Mouse (Mus musculus) lung, embryonic 15.5 days (tissue): ENCODE data around the gene Gm11938. TPM values are rescaled to one million over a fixed set of nuclear protein-coding genes. Genes with fewer than 3 reads are reported as not detected.

ENCODE experiments used
- ATAC-seq: fragments of 200-750 bp; cut with Nextera tagmentation; 2 replicates; pipeline ENCODE4 v1.8.0; 2017; ENCODE audit warnings: moderate number of reproducible peaks, borderline replicate concordance; ENCODE audit not compliant: low FRiP score, low TSS enrichment; ENCODE audit errors: extremely low read depth
- H3K27ac ChIP-seq: fragments of 300-500 bp; sonication (generic); 2 replicates; pipeline ENCODE4 v1.5.1; 2015; ENCODE audit warnings: moderate library complexity, mild to moderate bottlenecking, inconsistent platforms
- H3K27me3 ChIP-seq: fragments of 300-500 bp; sonication (generic); 2 replicates; pipeline ENCODE4 v1.6.1; 2015; ENCODE audit warnings: inconsistent platforms
- H3K36me3 ChIP-seq: fragments of 300-500 bp; sonication (generic); 2 replicates; pipeline ENCODE4 v1.6.1; 2015; ENCODE audit warnings: inconsistent platforms
- H3K4me1 ChIP-seq: fragments of 300-500 bp; sonication (generic); 2 replicates; pipeline ENCODE4 v1.6.1; 2015; ENCODE audit warnings: inconsistent platforms
- H3K4me2 ChIP-seq: fragments of 300-500 bp; sonication (generic); 2 replicates; pipeline ENCODE4 v1.6.1; 2015; ENCODE audit warnings: inconsistent platforms, mild to moderate bottlenecking, moderate library complexity
- H3K4me3 ChIP-seq: fragments of 300-500 bp; sonication (generic); 2 replicates; pipeline ENCODE4 v1.5.1; 2015; ENCODE audit warnings: mild to moderate bottlenecking, inconsistent platforms
- H3K9ac ChIP-seq: fragments of 300-500 bp; sonication (generic); 2 replicates; pipeline ENCODE4 v1.6.1; 2015; ENCODE audit warnings: inconsistent platforms
- H3K9me3 ChIP-seq: fragments of 300-500 bp; sonication (generic); 2 replicates; pipeline ENCODE4 v1.6.1; 2016; ENCODE audit warnings: inconsistent platforms
- WGBS: fragments of 180-500 bp; shearing (Covaris S2); methylation state at CpG from one replicate; pipeline ENCODE4 v1.1.7; 2015; 5-methylcytosine and 5-hydroxymethylcytosine counted together
- polyA plus RNA-seq: library from polyadenylated mRNA; unstranded; fragments of >200 nt; fragmentation: Nextera tagmentation; extraction: Ambion mirVana; gene quantifications from 2 replicates; pipeline ENCODE4 v1.2.1, GENCODE M21; 2015

The Gm11938 gene
- polyA plus RNA-seq, 1 experiment from 2014 or later, result not detected

DNA sequence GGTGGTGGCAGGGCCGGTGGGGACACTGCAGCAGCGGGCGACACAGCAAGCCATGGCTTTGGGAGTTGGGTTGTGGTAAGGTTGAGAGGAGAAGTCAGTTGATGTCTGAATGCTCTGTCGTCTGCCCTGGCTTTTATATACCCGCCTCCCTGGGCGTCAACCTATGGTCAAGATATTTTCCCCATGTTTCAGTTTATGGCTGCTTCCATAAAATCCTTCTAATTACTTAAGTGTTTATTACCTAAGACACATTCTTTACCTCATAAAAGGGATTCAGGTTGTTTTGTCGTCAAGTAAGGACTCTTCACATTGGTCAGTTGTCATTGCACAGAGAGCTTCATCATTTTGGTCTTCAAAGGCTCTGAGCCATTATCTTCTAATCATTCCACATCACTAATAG is 36.6 kb downstream of the Gm11938 start, which contains the start of gene Krtap3-1:
Gene Krtap3-1 (minus strand): TSS at position 101 of the 400 bp plus-strand sequence.
- Histone ChIP-seq H3K4me1 (no peaks in the 10 kb centered on the region), H3K27me3 (no peaks in the 10 kb centered on the region), H3K9ac (no peak within 1 kb of the TSS), H3K4me3 (no peak within 1 kb of the TSS), H3K27ac (no peak within 1 kb of the TSS), H3K9me3 (no peaks in the 10 kb centered on the region), H3K36me3 (no peaks in the 10 kb centered on the region), H3K4me2 (no peak within 1 kb of the TSS)
- 88% methylated on average over 7 of the region's 7 CpGs for WGBS
- no peak for ATAC-seq

DNA sequence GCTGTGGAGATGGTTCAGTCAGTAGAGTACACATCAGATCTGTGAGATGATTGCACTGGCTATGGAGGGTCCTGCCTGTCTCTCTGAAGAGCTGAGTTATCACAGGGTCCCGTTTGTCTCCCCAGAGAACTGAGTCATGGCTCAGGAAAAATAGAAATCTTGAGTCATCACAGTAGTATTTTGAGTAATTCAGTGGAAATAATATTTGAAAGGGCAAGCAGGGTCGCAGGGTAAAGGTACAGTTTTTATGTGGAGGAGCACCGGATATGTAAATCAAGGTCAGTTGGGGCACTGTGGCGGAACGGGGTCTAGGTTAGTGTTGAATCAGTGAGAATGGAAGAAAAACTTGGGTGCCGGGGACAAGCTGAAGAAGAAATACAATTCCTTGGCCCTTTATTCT is 40.5 kb downstream of the Gm11938 start:
- Histone ChIP-seq H3K27me3 (no peaks in the 10 kb centered on the region), H3K9me3 (no peaks in the 10 kb centered on the region), H3K36me3 (no peaks in the 10 kb centered on the region), H3K9ac (no peak overlapping the region), H3K4me3 (no peak overlapping the region), H3K4me1 (no peaks in the 10 kb centered on the region), H3K4me2 (no peak overlapping the region), H3K27ac (no peak overlapping the region)
- 83% methylated on average over 6 of the region's 6 CpGs for WGBS
- ATAC-seq, result no peak

DNA sequence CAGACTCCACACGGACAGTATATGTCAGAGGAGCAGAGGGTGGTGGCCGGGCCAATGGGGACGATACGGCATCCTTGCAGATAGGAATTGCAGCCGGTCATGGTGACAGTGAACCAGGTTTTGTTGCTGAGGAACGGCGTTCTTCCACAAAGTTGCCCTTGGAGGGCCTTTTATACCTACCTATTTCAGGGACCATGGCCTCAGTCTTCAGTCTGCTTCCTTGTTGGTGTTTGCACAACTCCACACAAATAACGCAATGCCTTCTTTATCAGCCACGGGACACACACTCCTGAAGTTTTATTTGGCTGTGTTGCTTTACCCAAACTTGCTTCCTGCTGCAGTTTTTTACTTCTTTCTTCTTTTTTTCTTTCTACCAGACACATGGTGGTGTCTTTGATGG is 43.7 kb downstream of the Gm11938 start, which contains the start of gene Gm11939:
Gene Gm11939 (minus strand): TSS at position 101 of the 400 bp plus-strand sequence.
- H3K9me3 ChIP-seq, result no peaks in the 10 kb centered on the region
- H3K27me3 ChIP-seq, result no peaks in the 10 kb centered on the region
- H3K4me1 ChIP-seq, result no peaks in the 10 kb centered on the region
- WGBS, result 79% methylated on average over 9 of the region's 9 CpGs
- H3K36me3 ChIP-seq, result no peaks in the 10 kb centered on the region
- H3K4me3 ChIP-seq, result no peak within 1 kb of the TSS
- ATAC-seq, result no peak
- H3K4me2 ChIP-seq, result no peak within 1 kb of the TSS
- no peak within 1 kb of the TSS for H3K9ac ChIP-seq
- H3K27ac ChIP-seq, result no peak within 1 kb of the TSS

DNA sequence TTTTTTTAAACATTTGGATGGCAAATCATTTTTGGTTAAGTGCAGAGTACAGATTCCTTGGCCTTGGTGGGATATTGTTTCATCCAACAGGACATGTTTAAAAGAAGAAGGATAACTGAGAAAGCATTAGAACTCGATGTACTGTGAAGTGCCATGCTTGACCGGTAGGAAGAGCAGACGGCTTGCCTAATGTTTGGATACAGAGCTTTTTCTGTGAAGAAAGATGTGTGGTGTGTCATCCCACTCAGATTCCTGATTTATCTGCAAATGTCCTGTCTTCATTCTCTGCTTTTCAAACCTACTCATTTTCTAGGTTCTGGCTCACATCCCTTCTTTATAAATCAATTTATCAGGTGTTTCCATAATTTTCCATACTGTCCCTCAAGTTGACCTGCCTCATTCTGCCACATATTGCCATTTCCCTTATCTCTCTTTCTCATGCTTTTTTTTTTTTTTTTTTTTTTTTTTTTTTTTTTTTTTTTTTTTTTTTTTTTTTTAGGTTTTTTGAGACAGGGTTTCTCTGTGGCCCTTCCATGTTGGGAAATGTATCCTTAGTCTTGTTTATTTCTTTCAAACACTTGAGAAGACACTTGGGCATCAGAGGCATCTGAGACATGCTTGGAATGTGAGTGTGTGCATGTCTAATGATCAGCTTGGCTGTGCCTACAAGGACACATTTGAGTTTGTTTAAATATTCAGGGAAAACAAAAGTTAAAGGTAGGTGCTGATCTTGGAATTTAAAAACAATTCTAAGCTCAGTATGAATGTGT is 44.9 kb downstream of the Gm11938 start:
- no peaks in the 10 kb centered on the region for H3K9me3 ChIP-seq
- H3K36me3 ChIP-seq, result no peaks in the 10 kb centered on the region
- no peaks in the 10 kb centered on the region for H3K27me3 ChIP-seq
- no peak for ATAC-seq
- no peak overlapping the region for H3K27ac ChIP-seq
- H3K9ac ChIP-seq, result no peak overlapping the region
- no peak overlapping the region for H3K4me3 ChIP-seq
- 49% methylated on average over 3 of the region's 3 CpGs for WGBS
- H3K4me1 ChIP-seq, result no peaks in the 10 kb centered on the region
- H3K4me2 ChIP-seq, result no peak overlapping the region

DNA sequence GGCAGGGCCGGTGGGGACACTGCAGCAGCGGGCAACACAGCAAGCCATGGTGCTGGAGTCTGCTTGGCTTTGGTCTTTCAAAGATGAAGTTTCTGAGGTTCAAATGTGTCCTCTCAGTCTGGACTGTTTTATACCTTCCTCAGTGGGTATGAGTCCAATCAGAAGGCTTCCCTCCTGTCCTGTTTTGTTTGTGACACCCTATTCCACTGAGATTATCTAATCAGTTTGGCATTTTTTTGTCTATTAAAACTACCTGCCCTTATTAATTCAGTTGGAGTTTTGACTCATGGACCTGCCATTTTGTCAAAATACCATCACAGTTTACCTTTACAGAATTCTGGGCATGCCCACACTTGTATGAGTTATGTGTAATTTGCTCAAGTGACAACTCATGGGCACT is 46.4 kb downstream of the Gm11938 start, which contains the start of gene Krtap3-2:
Gene Krtap3-2 (minus strand): TSS at position 101 of the 400 bp plus-strand sequence.
- Histone ChIP-seq H3K9ac (no peak within 1 kb of the TSS), H3K36me3 (no peaks in the 10 kb centered on the region), H3K27ac (no peak within 1 kb of the TSS), H3K4me2 (no peak within 1 kb of the TSS), H3K9me3 (no peaks in the 10 kb centered on the region), H3K4me3 (no peak within 1 kb of the TSS), H3K4me1 (no peaks in the 10 kb centered on the region), H3K27me3 (no peaks in the 10 kb centered on the region)
- WGBS, result 73% methylated on average over 2 of the region's 2 CpGs
- ATAC-seq, result no peak

DNA sequence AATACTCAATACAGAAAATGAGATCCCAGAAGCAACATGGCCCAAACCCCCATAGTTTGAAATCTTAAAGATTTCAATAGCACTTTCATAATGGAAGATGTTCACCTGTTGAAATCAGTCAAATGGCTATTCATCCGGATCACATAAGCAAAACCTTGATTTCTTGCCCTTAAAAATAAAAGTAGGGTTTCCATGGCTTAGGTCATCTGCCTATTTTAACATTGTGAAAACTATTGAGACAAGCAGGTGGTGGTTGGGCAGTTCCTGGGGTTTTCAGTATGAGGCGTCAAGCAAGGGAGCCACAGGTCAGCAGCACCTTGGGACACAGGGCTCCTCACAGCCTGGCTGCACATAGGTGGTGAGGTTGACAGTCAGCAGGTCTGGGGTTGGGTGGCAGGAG is 46.9 kb downstream of the Gm11938 start:
- Histone ChIP-seq H3K9me3 (no peaks in the 10 kb centered on the region), H3K9ac (no peak overlapping the region), H3K4me3 (no peak overlapping the region), H3K27ac (no peak overlapping the region), H3K4me1 (no peaks in the 10 kb centered on the region), H3K27me3 (no peaks in the 10 kb centered on the region), H3K36me3 (no peaks in the 10 kb centered on the region), H3K4me2 (no peak overlapping the region)
- 82% methylated on average over 2 of the region's 2 CpGs for WGBS
- no peak for ATAC-seq

Other genes with a start within 250 kb of the Gm11938 start
- 0.15 and 0.25 TPM in 2 replicates for gene Krt28, start 228.4 kb downstream of the Gm11938 start, polyA plus RNA-seq
- gene Krt10, start 213.9 kb downstream of the Gm11938 start, polyA plus RNA-seq, result 20.4 and 20.9 TPM in 2 replicates
- gene Krt12, start 181.0 kb downstream of the Gm11938 start, polyA plus RNA-seq, result 0.07 TPM in 1 of 2 replicates, not detected in the other
- gene Krt20, start 165.2 kb downstream of the Gm11938 start, polyA plus RNA-seq, result 0.29 and 0.39 TPM in 2 replicates
- gene Krt23, start 110.2 kb downstream of the Gm11938 start, polyA plus RNA-seq, result 3.9 and 5.1 TPM in 2 replicates
- gene Krt39, start 82.0 kb downstream of the Gm11938 start, polyA plus RNA-seq, result not detected in 2 replicates
- gene Krt40, start 60.1 kb downstream of the Gm11938 start, polyA plus RNA-seq, result not detected in 2 replicates
- gene Krtap3-3, start 52.4 kb downstream of the Gm11938 start, polyA plus RNA-seq, result not detected in 2 replicates
- not detected in 2 replicates for gene Krtap3-2, start 46.5 kb downstream of the Gm11938 start, polyA plus RNA-seq
- gene Gm11939, start 43.8 kb downstream of the Gm11938 start, polyA plus RNA-seq, result not detected in 2 replicates
- gene Krtap3-1, start 36.7 kb downstream of the Gm11938 start, polyA plus RNA-seq, result not detected in 2 replicates
- gene Krtap1-5, start 22.3 kb downstream of the Gm11938 start, polyA plus RNA-seq, result not detected in 2 replicates
- not detected in 2 replicates for gene Krtap1-4, start 19.7 kb downstream of the Gm11938 start, polyA plus RNA-seq
- not detected in 2 replicates for gene Krtap1-3, start 12.0 kb downstream of the Gm11938 start, polyA plus RNA-seq
- gene Krtap9-3, start 5.2 kb downstream of the Gm11938 start, polyA plus RNA-seq, result not detected in 2 replicates
- gene Gm11937, start 6.9 kb upstream of the Gm11938 start, polyA plus RNA-seq, result not detected in 2 replicates
- gene Krtap2-4, start 11.5 kb upstream of the Gm11938 start, polyA plus RNA-seq, result not detected in 2 replicates
- not detected in 2 replicates for gene Gm11562, start 17.1 kb upstream of the Gm11938 start, polyA plus RNA-seq
- gene Krtap4-1, start 24.9 kb upstream of the Gm11938 start, polyA plus RNA-seq, result not detected in 2 replicates
- gene Krtap4-2, start 31.8 kb upstream of the Gm11938 start, polyA plus RNA-seq, result not detected in 2 replicates
- gene Krtap4-7, start 40.8 kb upstream of the Gm11938 start, polyA plus RNA-seq, result not detected in 2 replicates
- not detected in 2 replicates for gene Gm11555, start 46.9 kb upstream of the Gm11938 start, polyA plus RNA-seq
- gene Gm11563, start 55.7 kb upstream of the Gm11938 start, polyA plus RNA-seq, result not detected in 2 replicates
- not detected in 2 replicates for gene Krtap4-6, start 62.7 kb upstream of the Gm11938 start, polyA plus RNA-seq
- not detected in 2 replicates for gene Gm14190, start 87.4 kb upstream of the Gm11938 start, polyA plus RNA-seq
- not detected in 2 replicates for gene Gm14180, start 131.0 kb upstream of the Gm11938 start, polyA plus RNA-seq
- not detected in 2 replicates for gene Gm11595, start 169.6 kb upstream of the Gm11938 start, polyA plus RNA-seq
- gene Krtap4-8, start 177.4 kb upstream of the Gm11938 start, polyA plus RNA-seq, result not detected in 2 replicates
- not detected in 2 replicates for gene Krtap4-9, start 181.9 kb upstream of the Gm11938 start, polyA plus RNA-seq
- not detected in 2 replicates for gene Gm11596, start 190.2 kb upstream of the Gm11938 start, polyA plus RNA-seq
- not detected in 2 replicates for gene Gm11569, start 195.6 kb upstream of the Gm11938 start, polyA plus RNA-seq
- not detected in 2 replicates for gene Gm11554, start 201.1 kb upstream of the Gm11938 start, polyA plus RNA-seq
- gene Krtap4-13, start 206.6 kb upstream of the Gm11938 start, polyA plus RNA-seq, result not detected in 2 replicates
- not detected in 2 replicates for gene Gm11564, start 212.4 kb upstream of the Gm11938 start, polyA plus RNA-seq
- not detected in 2 replicates for gene 2300003K06Rik, start 234.8 kb upstream of the Gm11938 start, polyA plus RNA-seq
- not detected in 2 replicates for gene Krtap4-16, start 248.3 kb upstream of the Gm11938 start, polyA plus RNA-seq